Mouse (Mus musculus): ENCODE measurements around the gene Lmx1b.

DNA sequence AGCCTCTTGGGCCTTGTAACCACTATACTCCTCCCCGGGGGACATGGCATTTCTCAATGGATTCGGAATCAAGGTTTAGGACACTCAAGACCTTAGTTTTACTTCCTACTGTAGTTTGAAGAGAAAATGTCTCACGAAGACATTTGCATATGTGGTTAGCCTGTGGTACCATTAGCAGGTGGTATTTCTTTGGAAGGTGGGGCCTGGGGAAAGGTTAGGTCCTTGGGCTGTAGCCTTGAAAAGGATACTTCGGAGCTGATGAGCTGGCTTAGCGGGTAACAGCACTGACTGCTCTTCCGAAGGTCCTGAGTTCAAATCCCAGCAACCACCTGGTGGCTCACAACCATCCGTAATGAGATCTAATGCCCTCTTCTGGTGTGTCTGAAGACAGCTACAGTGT, 67.2 kb downstream of the Lmx1b start:
- TF ChIP-seq CTCF (IDR thresholded peaks at IDR 0.05; ENCODE audit: insufficient read depth, low read length) (no peak), POLR2A (IDR thresholded peaks at IDR 0.05; ENCODE audit: borderline replicate concordance, extremely low read depth, low read depth, low read length) (no peak)
